Mouse (Mus musculus) 416B (cell line): Measurements from ENCODE around the gene Ms4a12.
"Not testable (repeated sequence)": the region's sequence is repeated elsewhere in the genome, so short reads cannot be mapped to it uniquely, and the experiment has no call there.

Experiments
- DNase-seq: peaks from one replicate; pipeline ENCODE4 v3.0.0; 2011; ENCODE audit warnings: low read depth

Ms4a12 gene

GRCm38 (mm10) chr19:11232348-11232747 is at the start of gene Ms4a12:
Ms4a12 (minus strand) TSS chr19:11232448.
- DNase-seq: no peak

DNA sequence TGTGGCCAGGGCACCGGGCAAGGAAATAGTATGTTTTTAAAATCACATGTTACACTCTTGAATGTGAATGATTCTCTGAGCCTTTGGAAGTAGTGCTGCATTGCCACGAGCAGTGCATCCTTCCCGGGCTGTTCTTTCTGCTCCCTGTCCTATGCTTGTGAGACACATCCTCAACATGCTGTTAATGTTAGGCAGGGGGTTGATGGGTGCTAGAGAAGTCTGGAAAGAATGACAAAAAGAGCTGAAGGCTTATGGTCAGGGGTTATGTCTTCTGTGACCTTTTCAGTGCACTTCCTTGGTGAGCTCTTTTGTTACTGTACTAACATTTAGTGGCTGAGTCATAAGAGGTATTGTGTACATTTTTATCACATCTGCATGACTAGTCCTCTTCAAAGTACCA is 48.0 kb upstream of the Ms4a12 start:
- DNase-seq: no peak

- no peak for DNase-seq
Measured at GRCm38 (mm10) chr19:11276431-11276830, 44.2 kb upstream of the Ms4a12 start.

DNA sequence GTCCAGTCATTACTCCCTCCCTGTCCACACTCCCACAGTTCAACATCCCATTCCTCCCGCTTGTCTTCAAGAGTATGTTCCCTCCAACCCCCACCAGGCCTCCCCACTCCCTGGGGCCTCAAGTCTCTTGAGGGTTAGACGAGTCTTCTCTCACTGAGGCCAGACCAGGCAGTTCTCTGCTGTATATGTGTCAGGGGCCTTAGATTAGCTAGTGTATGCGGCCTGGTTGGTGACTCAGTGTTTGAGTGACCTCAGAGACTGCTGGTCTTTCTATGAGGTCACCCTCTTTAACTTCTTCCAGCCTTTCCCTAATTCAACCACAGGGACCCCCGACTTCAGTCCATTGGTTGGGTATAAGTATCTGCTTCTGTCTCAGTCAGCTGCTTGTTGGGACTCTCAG is 34.7 kb upstream of the Ms4a12 start:
- DNase-seq: no peak

DNA sequence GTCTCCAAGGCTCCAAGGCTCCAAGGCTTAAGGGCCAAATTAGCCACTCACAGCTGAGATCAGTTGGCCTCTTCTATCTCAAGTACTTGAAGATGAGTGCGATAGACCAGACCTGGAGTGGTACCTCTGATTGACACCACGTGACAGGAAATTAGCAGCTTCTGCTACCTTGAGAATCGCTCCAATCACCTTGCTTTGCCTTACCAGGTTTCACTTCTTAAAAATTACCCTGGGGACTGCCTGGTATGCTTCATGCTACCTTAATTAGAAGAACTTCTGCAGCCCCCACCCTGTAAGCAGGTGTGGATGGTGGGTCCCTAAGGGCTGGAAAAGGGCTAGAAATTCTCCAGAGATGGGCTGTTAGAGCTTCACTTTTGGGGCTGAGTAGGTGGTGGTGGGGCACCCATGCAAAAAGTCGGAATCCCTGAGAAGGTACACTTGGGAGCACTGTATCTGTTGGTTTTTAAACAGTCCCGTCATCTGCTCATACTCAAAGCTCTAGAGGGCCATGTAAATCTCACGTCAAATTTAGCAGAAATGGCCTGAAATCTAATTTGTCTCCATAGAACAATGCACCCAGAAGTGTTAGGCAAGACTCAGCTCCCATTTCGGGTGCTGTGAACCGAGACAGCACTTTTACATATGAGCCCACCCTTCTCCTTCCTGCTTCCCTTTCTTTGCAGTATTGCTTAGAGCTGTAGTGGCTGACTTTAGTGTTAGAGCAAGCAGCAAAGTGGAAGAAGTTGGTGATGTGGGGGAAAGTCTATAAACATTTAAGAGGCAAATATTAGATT is 34.0 kb upstream of the Ms4a12 start, which contains the start of gene Ms4a1:
Gene Ms4a1 (minus strand): TSS at position 190 of the 794 bp plus-strand sequence.
- DNase-seq: no peak

DNA sequence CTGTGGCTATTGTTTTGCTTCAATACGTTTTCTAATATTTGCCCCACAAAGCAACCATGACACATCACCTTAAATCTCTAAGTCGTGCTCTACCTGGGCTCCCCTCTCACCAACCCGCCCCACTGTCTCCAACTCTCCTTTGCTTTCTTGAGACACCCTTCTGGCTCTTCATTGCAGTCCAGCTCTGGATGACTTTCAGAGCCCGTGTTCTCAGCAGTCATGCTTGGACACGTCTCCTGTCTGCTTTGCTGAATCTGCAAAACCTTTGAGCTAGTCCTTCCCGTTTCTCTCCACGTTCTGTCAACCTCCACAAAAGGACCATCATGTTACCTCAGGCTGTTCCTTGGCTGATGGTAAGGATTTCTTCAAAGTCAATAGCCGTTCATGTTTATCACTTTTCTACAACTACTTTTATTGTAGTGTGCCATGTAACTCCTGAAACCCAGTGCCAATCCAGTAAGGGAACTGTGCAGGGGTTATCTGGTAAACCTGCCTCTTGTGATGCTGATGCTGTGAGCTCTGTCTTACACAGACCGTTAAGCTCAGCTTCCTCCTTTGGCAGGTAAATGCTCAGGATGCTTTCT is 32.4 kb upstream of the Ms4a12 start:
- DNase-seq: no peak

- no peak for DNase-seq
Measured at GRCm38 (mm10) chr19:11263549-11263948, 31.3 kb upstream of the Ms4a12 start.

DNA sequence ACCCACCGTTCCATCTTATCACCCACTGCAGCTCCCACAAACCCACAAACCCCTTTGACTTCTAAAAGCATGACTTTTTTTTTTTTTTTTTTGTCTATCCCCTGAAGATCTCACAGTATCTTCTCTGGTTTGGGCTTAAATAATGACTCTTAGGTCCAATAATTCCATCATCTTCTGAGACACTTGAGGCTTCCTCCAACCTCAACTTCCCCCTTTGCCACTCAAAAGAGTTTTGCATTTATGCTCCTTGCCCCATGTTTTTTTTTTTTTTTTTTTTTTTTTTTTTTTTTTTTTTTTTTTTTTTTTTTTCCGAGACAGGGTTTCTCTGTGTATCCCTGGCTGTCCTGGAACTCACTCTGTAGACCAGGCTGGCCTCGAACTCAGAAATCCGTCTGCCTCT is 30.7 kb upstream of the Ms4a12 start:
- not testable (repeated sequence) for DNase-seq

- DNase-seq: no peak
Measured at GRCm38 (mm10) chr19:11261522-11261921, 29.3 kb upstream of the Ms4a12 start.

- DNase-seq: peak; percentile 16
Measured at GRCm38 (mm10) chr19:11244230-11244629, 12.0 kb upstream of the Ms4a12 start.

GRCm38 (mm10) chr19:11242560-11242959 is 10.3 kb upstream of the Ms4a12 start:
- no peak for DNase-seq

GRCm38 (mm10) chr19:11235820-11236219 is 3.6 kb upstream of the Ms4a12 start:
- DNase-seq: no peak

GRCm38 (mm10) chr19:11234921-11235735 is 2.9 kb upstream of the Ms4a12 start:
- DNase-seq: no peak

- peak; percentile 1 for DNase-seq
Measured at GRCm38 (mm10) chr19:11234244-11234643, 2.0 kb upstream of the Ms4a12 start.

GRCm38 (mm10) chr19:11196546-11196945 is 35.7 kb downstream of the Ms4a12 start, which contains the start of gene Ms4a13:
Ms4a13 (minus strand) TSS chr19:11196737.
- no peak for DNase-seq

GRCm38 (mm10) chr19:11192552-11192951 is 39.7 kb downstream of the Ms4a12 start:
- DNase-seq: peak; percentile 5

GRCm38 (mm10) chr19:11184121-11184520 is 48.1 kb downstream of the Ms4a12 start:
- DNase-seq: peak; percentile 35

DNA sequence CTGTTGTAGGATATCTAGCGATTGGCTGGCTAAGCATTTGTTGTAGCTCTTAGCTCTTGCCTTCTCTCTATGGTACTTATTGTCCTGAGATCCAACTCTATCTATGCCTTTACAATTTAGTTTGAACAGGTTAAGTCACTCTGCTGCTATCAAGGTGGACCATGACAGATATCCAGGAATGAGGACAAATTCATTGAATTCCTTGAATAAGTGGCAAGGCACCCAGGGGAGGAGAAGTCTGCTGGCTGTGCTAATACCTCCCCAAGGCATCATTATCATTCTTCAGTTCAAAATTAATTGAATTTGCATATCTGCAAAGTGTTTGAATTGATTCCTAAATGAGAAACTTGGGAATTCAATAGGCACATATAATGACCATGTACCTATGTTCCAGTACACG is 54.8 kb downstream of the Ms4a12 start:
- no peak for DNase-seq

DNA sequence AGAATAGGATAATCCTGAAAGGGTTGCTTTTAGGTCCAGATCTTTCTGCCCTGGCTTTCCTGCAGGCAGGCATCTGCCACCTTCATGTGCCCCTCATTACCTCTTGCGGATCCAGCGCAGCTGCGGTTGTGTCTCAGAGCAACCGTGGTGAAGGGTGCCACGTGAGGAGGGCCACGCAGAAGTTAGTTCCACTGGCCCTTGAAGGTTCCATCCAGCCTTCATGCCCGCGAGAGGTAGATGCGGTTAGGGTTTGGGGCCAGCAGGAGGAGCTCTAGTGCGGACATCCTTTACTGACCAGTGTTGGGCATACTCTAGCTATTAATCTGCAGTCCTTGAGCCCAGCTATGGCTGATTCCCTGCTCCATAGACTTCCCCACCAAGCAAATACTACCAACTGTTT is 67.1 kb downstream of the Ms4a12 start, which contains the start of gene 1700025F22Rik:
Gene 1700025F22Rik (minus strand): TSS at position 149 of the 400 bp plus-strand sequence.
- peak; percentile 7 for DNase-seq
